Comparison of ENCODE assay signal across 8 mouse cellular contexts in genomic region chr4:136468553-136469327, GRCm38 (mm10). TPM values are rescaled to one million over a fixed set of nuclear protein-coding genes. Genes with fewer than 3 reads are reported as not detected.
DNase-seq lines count a peak whose midpoint lies in the region; ATAC-seq lines count a peak whose summit lies in the region.

No protein-coding gene starts in this region.

- 0 out of 2 replicates have a peak, but pooled peaks have one; percentile 15 for ATAC-seq in megakaryocyte-erythroid progenitor cell, adult 5-6 weeks (replicated peaks; ENCODE audit: low FRiP score, low TSS enrichment, poor library complexity, severe bottlenecking)
- no peak for ATAC-seq in erythroid progenitor cell, adult 5-6 weeks (replicated peaks; ENCODE audit: low FRiP score, poor library complexity, severe bottlenecking)

- intact Hi-C loops in gastrocnemius, postnatal 14 days (cut with DNase I; ENCODE audit: low total_unique reads), result no loop called here

- peak; percentile 43 to 46 for DNase-seq in lung, adult 18-20 months
- no peak for DNase-seq in lung, postnatal 14 days
- DNase-seq in c-Kit-positive CD71-negative TER-119-negative erythroid progenitor cells, embryonic 14.5 days (ENCODE audit: low read depth), result peak; percentile 26
- DNase-seq in gastrocnemius, postnatal 14 days, result peak; percentile 18
- DNase-seq in layer of hippocampus, adult 9-10 months (ENCODE audit: low spot score), result peak; percentile 65
- peak; percentile 34 for DNase-seq in thymus, postnatal 4 days

RNA-seq across cellular contexts. Expression of gene Luzp1, which starts 0.8 kb away (rescaled TPM):
- total RNA-seq in gastrocnemius, postnatal 14 days (2021), result 10 to 100 TPM; 17.4 to 20.6 TPM
- 4.0 and 13.9 TPM in 2 replicates for total RNA-seq in megakaryocyte-erythroid progenitor cell, adult 5-6 weeks (2014; fragmentation: Nextera tagmentation)
- 2.3 and 3.7 TPM in 2 replicates for total RNA-seq in megakaryocyte-erythroid progenitor cell, adult 5-6 weeks (2017)
- total RNA-seq in erythroid progenitor cell, adult 5-6 weeks (2015; ENCODE audit: low replicate concordance), result 0.42 and 0.72 TPM in 2 replicates
- 1.4 and 1.5 TPM in 2 replicates for total RNA-seq in erythroid progenitor cell, adult 5-6 weeks (2017; ENCODE audit: low replicate concordance)

RNA-seq across cellular contexts. Expression of gene 6030445D17Rik, which starts 6.7 kb away (rescaled TPM):
- total RNA-seq in gastrocnemius, postnatal 14 days (2021), result under 1 TPM in 1 of 2 experiments, not detected in 1; 0.16 TPM
- not detected in 2 replicates for total RNA-seq in megakaryocyte-erythroid progenitor cell, adult 5-6 weeks (2014; fragmentation: Nextera tagmentation)
- total RNA-seq in megakaryocyte-erythroid progenitor cell, adult 5-6 weeks (2017), result 1.2 TPM in 1 of 2 replicates, not detected in the other
- not detected in 2 replicates for total RNA-seq in erythroid progenitor cell, adult 5-6 weeks (2015; ENCODE audit: low replicate concordance)
- total RNA-seq in erythroid progenitor cell, adult 5-6 weeks (2017; ENCODE audit: low replicate concordance), result not detected in 2 replicates

RNA-seq across cellular contexts. Expression of gene Htr1d, which starts 45.4 kb away (rescaled TPM):
- total RNA-seq in gastrocnemius, postnatal 14 days (2021), result not detected
- total RNA-seq in megakaryocyte-erythroid progenitor cell, adult 5-6 weeks (2014; fragmentation: Nextera tagmentation), result not detected in 2 replicates
- total RNA-seq in megakaryocyte-erythroid progenitor cell, adult 5-6 weeks (2017), result not detected in 2 replicates
- total RNA-seq in erythroid progenitor cell, adult 5-6 weeks (2015; ENCODE audit: low replicate concordance), result not detected in 2 replicates
- not detected in 2 replicates for total RNA-seq in erythroid progenitor cell, adult 5-6 weeks (2017; ENCODE audit: low replicate concordance)
